Mouse (Mus musculus): Measurements from ENCODE around the gene Uaca. TPM values are rescaled to one million over a fixed set of nuclear protein-coding genes. Genes with fewer than 3 reads are reported as not detected.
A peak's percentile ranks its signal among the peaks of the same experiment; 100 is the strongest.
"Not testable (repeated sequence)": the region's sequence is repeated elsewhere in the genome, so short reads cannot be mapped to it uniquely, and the experiment has no call there.

Uaca gene
- total RNA-seq, 2 experiments from 2014 or later = 38.0 to 53.3 TPM

DNA sequence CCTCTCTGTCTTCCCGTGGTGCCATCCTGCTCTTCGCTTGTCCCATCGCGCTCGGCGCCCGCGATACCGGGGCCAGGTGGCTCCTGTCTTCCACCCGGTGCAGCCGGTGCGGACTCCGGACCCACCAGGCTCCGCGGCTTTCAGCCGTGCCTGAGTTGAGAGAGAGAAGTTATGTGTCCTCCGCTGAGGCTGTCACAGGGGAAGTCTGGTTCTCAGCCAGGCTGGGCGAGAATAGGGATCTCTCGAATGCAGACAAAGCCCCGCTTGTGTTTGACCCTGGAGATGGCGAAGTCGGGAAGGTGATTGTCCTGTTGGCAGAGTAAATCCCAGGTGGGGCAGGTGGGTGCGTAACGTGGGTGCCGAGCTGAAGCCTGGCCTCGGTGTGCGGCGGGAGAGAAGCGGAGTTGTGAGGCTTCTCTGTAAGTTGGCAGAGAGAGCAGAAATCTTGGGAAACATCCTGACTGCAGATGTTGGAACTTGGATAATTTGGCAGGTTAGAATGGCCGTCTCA, 554 bp downstream of the Uaca start:
- DNase-seq = peak; percentile 53 to 58

GRCm38 (mm10) chr9:60796076-60796475, 1.7 kb downstream of the Uaca start:
- DNase-seq = no peak

DNA sequence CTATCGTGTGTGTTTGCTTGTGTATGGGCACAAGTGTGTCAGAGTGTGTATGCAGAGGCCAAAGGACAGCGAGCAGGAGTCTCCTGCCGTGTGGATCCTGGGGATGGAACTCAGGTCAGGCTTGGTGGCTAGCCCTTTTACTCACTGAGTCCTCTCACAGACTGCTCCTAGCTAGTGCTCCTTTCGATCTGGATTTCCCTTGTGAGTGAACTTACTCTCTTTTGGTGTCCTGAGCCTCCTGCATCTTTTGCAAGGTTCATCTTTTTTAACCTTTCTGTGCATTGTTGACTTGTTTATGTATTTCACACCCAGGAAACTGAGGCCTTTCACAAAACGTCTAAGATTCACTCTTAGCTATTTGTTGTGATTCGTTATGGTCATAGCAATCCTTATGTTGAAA, 2.8 kb downstream of the Uaca start:
- no peak for DNase-seq

DNA sequence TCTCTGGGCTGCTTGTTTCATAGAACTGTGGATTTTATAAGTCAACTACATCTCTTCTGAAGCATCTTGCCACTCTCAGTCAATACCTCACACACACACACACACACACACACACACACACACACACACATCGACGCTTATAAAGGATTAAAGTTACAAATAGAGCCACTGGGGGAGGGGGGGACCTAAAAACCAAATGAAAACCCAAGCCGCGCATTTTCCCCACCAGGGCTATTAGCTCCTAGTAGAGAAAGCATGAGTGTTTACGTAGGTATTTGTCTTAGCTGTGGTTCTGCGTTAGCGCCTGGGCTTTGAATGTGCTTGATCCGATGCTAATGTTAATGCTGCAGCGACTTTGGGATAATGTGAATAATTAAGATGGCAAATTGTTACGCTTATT, 4.7 kb downstream of the Uaca start:
- no peak for DNase-seq

- no peak for DNase-seq
These were observed 6.5 kb downstream of the Uaca start for GRCm38 (mm10) chr9:60800663-60801382.

- no peak for DNase-seq
These were observed 7.4 kb downstream of the Uaca start for GRCm38 (mm10) chr9:60801746-60802145.

DNA sequence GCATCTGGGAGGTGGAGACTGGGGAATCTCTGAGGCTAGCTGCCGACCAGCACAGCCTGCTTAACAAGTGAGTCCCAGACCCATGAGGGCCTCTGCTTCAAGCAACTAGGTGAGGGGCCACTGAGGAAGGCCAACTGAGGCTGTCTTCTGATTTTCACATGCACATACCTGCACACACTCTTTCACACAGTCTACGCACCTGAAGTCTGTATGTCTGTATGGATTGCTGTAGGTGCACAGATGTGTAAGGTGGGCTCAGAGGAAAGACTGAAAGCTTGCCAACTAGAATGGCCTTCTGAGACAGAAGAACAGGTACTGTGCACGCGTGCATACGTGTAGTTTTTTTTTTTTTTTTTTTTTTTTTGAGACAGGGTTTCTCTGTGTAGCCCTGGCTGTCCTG, 8.0 kb downstream of the Uaca start:
- no peak for DNase-seq

DNA sequence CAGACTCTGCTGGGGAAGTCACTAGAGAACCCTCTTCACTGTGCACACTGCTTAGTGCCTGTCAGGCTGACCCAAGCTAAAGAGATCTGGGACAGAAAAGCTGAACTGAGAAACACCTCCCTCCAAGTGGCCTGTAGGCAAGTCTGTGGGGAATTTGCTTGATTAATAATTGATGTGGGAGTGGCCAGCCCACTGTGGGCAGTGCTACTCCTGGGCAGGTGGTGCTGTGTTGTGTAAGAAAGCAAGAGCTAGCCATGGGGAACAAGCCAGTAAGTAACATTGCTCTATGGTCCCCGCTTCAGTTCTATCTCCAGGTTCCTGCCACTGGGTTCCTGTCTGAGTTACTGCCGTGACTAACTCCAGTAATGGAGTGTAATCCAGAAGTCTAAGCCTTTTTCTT, 11.7 kb downstream of the Uaca start:
- no peak for DNase-seq

- DNase-seq = no peak
These were observed 13.7 kb downstream of the Uaca start for GRCm38 (mm10) chr9:60807996-60808395.

- DNase-seq = peak; percentile 65 to 76
These were observed 19.0 kb downstream of the Uaca start for GRCm38 (mm10) chr9:60813139-60813880.

GRCm38 (mm10) chr9:60815502-60815901, 21.2 kb downstream of the Uaca start:
- no peak for DNase-seq

DNA sequence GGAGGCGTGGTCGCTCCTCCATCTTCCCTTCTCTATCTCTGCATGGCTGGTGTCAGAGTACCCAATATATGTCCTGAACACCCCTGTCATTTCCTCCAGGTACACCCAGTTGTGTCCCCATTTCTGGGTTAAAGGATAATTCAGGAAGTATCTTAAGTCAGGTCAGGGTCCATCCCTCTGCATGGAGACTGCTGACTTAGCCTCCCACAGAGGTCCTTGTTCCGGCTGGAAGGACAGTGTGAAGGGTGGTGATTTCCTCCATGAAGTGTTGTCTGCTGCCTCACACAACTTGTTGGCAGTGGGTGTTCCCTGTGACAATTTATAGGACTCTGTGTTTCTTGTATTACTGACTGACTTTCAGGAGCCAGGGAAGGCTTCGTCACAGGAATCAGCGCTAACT, 23.2 kb downstream of the Uaca start:
- DNase-seq = no peak

- DNase-seq = not testable (repeated sequence)
These were observed 24.2 kb downstream of the Uaca start for GRCm38 (mm10) chr9:60818582-60818981.

DNA sequence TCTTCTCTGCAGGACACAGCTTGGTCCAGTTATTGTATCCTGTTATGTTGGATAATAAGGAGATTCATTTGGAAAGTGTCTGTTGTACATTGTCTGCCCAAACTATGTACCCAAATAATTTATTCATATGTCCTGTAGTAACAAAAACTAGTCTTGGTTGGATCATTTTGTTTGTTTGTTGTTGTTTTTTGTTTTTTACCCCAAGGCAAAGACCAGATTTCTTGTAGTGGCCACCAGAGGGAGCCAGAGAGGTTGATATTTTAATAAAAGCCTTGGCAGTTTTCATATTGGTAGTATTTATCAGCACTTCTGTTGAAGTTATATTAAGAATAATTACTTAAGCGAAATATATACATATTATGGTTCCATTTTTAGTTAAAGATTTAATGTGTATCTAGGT, 25.0 kb downstream of the Uaca start:
- DNase-seq = peak in 1 of 2 experiments; percentile 53

DNA sequence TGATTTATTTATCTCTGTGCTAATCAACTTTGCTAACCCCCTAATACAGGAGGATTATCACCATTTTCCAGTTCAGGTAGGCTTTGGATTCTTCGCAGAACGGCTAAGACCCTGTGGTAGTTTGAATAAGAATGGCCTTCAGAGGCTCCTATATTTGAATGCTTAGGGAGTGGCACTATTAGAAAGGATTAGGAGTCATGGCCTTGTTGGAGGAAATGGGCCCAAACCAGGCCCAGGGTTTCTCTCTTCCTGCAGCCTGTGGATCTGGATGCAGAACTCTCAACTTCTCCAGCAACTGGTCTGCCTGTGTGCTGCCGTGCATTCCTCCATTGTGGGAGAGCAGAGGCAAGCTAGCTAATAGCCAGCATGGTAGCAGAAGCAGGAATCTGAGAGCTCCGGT, 27.2 kb downstream of the Uaca start:
- no peak for DNase-seq

GRCm38 (mm10) chr9:60822681-60823080, 28.3 kb downstream of the Uaca start:
- DNase-seq = no peak

DNA sequence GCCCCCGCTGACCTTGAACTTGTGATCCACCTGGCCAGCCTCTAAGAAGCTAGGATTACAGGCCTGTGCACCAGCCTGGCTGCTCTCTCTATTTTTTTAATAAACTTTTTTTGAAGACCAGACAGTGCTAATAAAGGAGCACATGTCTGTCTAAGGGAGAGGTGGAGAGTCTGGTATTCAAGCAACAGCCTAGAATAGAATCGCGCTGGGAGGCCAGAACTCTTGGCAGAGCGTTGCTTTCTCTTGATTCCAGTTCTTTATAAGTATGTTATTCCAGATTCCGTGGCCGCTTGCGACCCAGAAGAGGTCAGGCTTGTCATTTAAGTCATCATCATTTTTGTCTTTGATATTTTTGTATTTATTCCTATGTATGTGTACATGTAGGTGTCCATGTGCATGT, 31.2 kb downstream of the Uaca start:
- DNase-seq = no peak

DNA sequence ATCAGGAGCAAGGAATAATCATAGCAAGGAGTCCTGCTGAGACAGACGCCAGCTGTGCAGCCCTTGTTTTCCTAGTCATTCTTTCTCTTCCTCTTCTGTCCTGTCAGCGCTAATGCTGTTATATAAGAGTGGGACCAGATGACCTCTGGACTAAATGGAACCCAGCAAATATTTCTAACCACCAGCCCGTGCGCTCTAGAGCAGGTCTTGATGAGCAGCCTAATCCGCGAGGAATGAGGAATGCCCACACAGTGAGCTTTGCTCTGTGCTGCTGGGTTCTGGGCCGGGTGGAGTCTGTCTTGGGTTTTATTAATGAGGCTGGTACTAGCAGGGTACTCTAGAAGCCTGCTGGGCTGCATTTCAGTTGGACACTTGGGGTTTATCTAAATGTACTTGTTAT, 32.4 kb downstream of the Uaca start:
- DNase-seq = no peak

- DNase-seq = no peak
These were observed 33.9 kb downstream of the Uaca start for GRCm38 (mm10) chr9:60828196-60828595.

DNA sequence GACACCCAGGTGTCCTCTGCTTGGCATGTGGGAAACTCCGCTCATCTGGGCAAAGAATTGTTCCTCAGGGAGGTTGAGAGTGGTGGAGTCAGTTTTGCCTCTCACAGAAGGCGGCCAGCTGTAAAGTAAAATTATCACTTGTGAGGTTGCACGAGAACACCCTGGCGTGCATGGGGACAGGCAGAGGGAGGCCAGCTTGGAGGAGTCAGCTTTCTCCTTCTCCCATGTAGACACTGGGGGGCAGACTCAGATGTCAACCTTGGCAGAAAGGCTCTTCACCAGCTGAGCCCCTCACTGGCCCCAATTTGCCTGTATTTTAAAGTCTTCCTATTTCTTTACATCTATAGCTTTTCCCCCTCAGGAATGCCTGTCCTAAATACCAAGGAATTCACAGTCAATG, 35.3 kb downstream of the Uaca start:
- no peak for DNase-seq

- no peak for DNase-seq
These were observed 35.7 kb downstream of the Uaca start for GRCm38 (mm10) chr9:60830079-60830478.

GRCm38 (mm10) chr9:60832233-60832632, 37.9 kb downstream of the Uaca start:
- no peak for DNase-seq

DNA sequence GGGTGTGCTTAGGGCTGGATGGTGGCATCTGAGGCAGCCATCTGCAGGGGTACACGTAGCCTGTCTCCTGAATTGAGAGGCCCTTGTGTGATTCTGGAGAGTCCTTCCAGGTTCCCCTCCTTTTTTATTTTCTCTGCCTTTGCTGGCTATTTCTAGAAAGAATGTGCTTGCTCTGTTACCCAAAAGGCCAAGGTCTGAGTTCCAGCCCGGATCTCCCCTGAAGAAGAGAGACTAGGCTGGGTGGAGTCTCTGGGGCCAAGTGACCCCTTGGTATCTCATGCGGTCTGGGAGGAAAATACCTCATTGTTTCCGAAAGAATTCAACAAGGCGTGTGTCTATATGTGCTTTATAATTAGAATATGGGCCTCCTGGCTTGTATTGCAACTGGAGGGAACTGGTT, 41.8 kb downstream of the Uaca start:
- peak in 1 of 2 experiments; percentile 35 for DNase-seq

GRCm38 (mm10) chr9:60837078-60837448, 42.7 kb downstream of the Uaca start:
- DNase-seq = no peak

Measured in adrenal gland, postnatal 36 days (tissue).